Mouse (Mus musculus): ENCODE measurements around the gene Smu1. TPM values are rescaled to one million over a fixed set of nuclear protein-coding genes. Genes with fewer than 3 reads are reported as not detected.

Smu1 gene
- polyA plus RNA-seq, 1 experiment: 23.7 TPM

DNA sequence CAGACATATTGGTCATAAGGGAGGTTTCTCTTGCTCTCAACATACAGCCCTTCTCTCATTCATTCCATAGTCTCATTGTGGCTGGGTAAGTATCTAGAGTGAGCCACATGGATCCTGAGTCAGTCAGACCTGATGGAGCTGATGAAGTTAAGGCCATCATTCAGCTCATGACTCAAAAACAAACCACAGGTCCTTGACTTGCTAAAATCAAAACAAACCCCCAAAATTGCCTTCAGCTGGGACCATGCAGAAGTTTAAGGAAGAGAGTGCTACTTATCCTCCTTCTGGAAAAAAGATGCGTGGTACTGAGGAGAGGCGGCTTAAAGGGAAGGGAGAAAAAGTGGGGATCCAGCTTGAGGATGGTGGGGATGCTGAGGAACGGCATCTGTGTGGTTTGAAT, 38.0 kb upstream of the Smu1 start:
- Histone ChIP-seq H3K27me3 (ENCODE audit: control insufficient read depth, insufficient read depth, low read length) (no peaks in the 10 kb centered on the region), H3K36me3 (ENCODE audit: control insufficient read depth, insufficient read depth, low read length) (no peaks in the 10 kb centered on the region), H3K4me1 (ENCODE audit: control insufficient read depth, insufficient read depth, low read length) (no peaks in the 10 kb centered on the region), H3K27ac (ENCODE audit: control insufficient read depth, insufficient read depth, low read depth, low read length) (no peak overlapping the region), H3K4me3 (ENCODE audit: control insufficient read depth, low read depth, low read length) (no peak overlapping the region)
- TF ChIP-seq POLR2A (IDR thresholded peaks at IDR 0.05; ENCODE audit: control insufficient read depth, low read depth, low read length): no peak
- no peak for TF ChIP-seq CTCF (IDR thresholded peaks at IDR 0.05; ENCODE audit: control insufficient read depth, insufficient read depth, insufficient replicate concordance, low read depth, low read length)

- H3K27me3 ChIP-seq (ENCODE audit: control insufficient read depth, insufficient read depth, low read length): no peaks in the 10 kb centered on the region
- H3K27ac ChIP-seq (ENCODE audit: control insufficient read depth, insufficient read depth, low read depth, low read length): no peak overlapping the region
- H3K4me1 ChIP-seq (ENCODE audit: control insufficient read depth, insufficient read depth, low read length): no peaks in the 10 kb centered on the region
- TF ChIP-seq CTCF (IDR thresholded peaks at IDR 0.05; ENCODE audit: control insufficient read depth, insufficient read depth, insufficient replicate concordance, low read depth, low read length) (no peak), POLR2A (IDR thresholded peaks at IDR 0.05; ENCODE audit: control insufficient read depth, low read depth, low read length) (no peak)
- H3K36me3 ChIP-seq (ENCODE audit: control insufficient read depth, insufficient read depth, low read length): no peaks in the 10 kb centered on the region
- H3K4me3 ChIP-seq (ENCODE audit: control insufficient read depth, low read depth, low read length): no peak overlapping the region
Measured at GRCm38 (mm10) chr4:40794320-40794719, 36.6 kb upstream of the Smu1 start.

- Histone ChIP-seq H3K27me3 (ENCODE audit: control insufficient read depth, insufficient read depth, low read length) (no peaks in the 10 kb centered on the region), H3K27ac (ENCODE audit: control insufficient read depth, insufficient read depth, low read depth, low read length) (no peak overlapping the region), H3K36me3 (ENCODE audit: control insufficient read depth, insufficient read depth, low read length) (no peaks in the 10 kb centered on the region), H3K4me1 (ENCODE audit: control insufficient read depth, insufficient read depth, low read length) (no peaks in the 10 kb centered on the region), H3K4me3 (ENCODE audit: control insufficient read depth, low read depth, low read length) (no peak overlapping the region)
- TF ChIP-seq POLR2A (IDR thresholded peaks at IDR 0.05; ENCODE audit: control insufficient read depth, low read depth, low read length) (no peak), CTCF (IDR thresholded peaks at IDR 0.05; ENCODE audit: control insufficient read depth, insufficient read depth, insufficient replicate concordance, low read depth, low read length) (no peak)
Measured at GRCm38 (mm10) chr4:40791176-40791575, 33.5 kb upstream of the Smu1 start.

GRCm38 (mm10) chr4:40786578-40786977, 28.9 kb upstream of the Smu1 start:
- Histone ChIP-seq H3K27ac (ENCODE audit: control insufficient read depth, insufficient read depth, low read depth, low read length) (no peak overlapping the region), H3K36me3 (ENCODE audit: control insufficient read depth, insufficient read depth, low read length) (no peaks in the 10 kb centered on the region), H3K27me3 (ENCODE audit: control insufficient read depth, insufficient read depth, low read length) (no peaks in the 10 kb centered on the region), H3K4me3 (ENCODE audit: control insufficient read depth, low read depth, low read length) (no peak overlapping the region), H3K4me1 (ENCODE audit: control insufficient read depth, insufficient read depth, low read length) (peaks cover 5% of the 10 kb centered on the region; the same call in 1 of the 2 replicates)
- no peak for TF ChIP-seq POLR2A (IDR thresholded peaks at IDR 0.05; ENCODE audit: control insufficient read depth, low read depth, low read length)
- no peak for TF ChIP-seq CTCF (IDR thresholded peaks at IDR 0.05; ENCODE audit: control insufficient read depth, insufficient read depth, insufficient replicate concordance, low read depth, low read length)

DNA sequence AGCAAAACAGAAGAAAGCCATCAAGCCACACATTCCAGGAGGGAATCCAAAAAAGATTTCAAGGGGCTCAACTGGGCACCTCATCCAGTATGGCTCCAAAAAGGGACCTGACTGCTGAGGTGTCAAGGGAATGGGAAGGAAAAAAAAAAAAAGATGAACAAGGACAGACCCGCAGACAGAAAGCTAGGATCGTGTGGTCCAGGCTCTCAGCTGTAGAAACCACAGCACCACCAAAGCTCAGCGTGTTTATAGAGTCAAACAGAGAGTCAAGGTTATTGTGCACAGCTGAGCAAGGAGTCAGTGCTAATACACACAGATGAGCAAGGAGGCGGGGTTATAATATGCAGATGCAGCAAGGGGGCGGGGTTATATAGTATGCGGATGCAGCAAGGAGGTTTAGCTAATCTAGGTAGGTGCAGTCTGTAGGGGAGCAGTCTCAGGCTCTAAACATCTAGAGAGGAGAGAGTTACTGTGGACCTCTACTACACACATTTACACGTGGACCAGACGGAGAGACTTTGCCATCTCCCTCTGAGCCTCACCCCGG, 28.0 kb upstream of the Smu1 start:
- H3K27me3 ChIP-seq (ENCODE audit: control insufficient read depth, insufficient read depth, low read length): no peaks in the 10 kb centered on the region
- H3K27ac ChIP-seq (ENCODE audit: control insufficient read depth, insufficient read depth, low read depth, low read length): no peak overlapping the region
- TF ChIP-seq CTCF (IDR thresholded peaks at IDR 0.05; ENCODE audit: control insufficient read depth, insufficient read depth, insufficient replicate concordance, low read depth, low read length): no peak
- no peak for TF ChIP-seq POLR2A (IDR thresholded peaks at IDR 0.05; ENCODE audit: control insufficient read depth, low read depth, low read length)
- H3K36me3 ChIP-seq (ENCODE audit: control insufficient read depth, insufficient read depth, low read length): no peaks in the 10 kb centered on the region
- H3K4me1 ChIP-seq (ENCODE audit: control insufficient read depth, insufficient read depth, low read length): peaks cover 5% of the 10 kb centered on the region; the same call in 1 of the 2 replicates
- no peak overlapping the region; the same call in 1 of the 2 replicates for H3K4me3 ChIP-seq (ENCODE audit: control insufficient read depth, low read depth, low read length)

DNA sequence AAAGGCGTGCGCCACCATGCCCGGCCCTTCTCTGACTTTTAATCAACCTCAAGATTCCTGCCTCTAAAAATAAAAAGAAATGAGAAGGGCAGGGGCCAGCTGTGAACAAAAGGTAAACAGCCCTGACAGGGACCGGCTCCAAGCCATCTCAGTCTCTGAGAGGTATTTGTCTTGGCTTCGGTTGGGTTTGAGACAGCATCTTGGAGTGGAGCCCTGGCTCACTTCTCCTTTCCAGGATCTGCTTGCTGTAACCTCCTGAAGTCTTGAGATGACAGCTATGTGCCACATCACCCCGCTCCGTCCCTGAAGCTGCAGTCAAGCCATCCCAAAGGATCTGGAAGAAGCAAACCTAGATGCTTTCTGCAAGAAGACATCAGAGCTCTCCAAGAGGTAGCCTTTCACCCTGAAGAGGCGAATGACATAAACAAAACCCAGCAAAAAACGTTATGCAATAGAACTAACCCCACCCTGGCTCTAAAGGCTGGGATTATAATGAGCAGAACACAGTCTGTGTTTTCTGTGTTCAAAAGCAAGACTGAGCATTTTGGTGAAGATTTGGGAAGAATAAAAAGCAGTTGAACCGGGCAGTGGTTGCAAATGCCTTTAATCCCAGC, 26.9 kb upstream of the Smu1 start:
- Histone ChIP-seq H3K4me1 (ENCODE audit: control insufficient read depth, insufficient read depth, low read length) (peaks cover 5% of the 10 kb centered on the region; the same call in 1 of the 2 replicates), H3K27me3 (ENCODE audit: control insufficient read depth, insufficient read depth, low read length) (no peaks in the 10 kb centered on the region), H3K4me3 (ENCODE audit: control insufficient read depth, low read depth, low read length) (no peak overlapping the region), H3K27ac (ENCODE audit: control insufficient read depth, insufficient read depth, low read depth, low read length) (no peak overlapping the region), H3K36me3 (ENCODE audit: control insufficient read depth, insufficient read depth, low read length) (no peaks in the 10 kb centered on the region)
- no peak for TF ChIP-seq CTCF (IDR thresholded peaks at IDR 0.05; ENCODE audit: control insufficient read depth, insufficient read depth, insufficient replicate concordance, low read depth, low read length)
- no peak for TF ChIP-seq POLR2A (IDR thresholded peaks at IDR 0.05; ENCODE audit: control insufficient read depth, low read depth, low read length)

DNA sequence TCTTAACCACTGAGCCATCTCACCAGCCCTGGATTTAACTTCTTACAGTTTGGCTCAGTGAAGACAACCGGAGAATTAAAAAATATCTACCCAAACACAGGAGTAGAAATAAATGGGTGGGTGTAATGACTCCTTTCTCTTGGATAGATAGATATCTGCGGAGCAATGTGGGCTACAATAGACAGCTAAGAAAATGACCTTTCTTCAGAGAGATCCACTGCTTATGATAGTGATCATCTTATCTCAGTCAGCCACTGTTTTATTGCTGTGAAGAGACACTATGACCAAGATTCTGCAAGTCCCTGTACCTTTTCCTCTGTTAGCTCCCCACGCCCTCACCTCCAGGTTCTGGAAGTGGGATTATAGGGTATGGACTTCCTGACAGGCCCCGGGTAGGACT, 25.3 kb upstream of the Smu1 start:
- no peaks in the 10 kb centered on the region for H3K36me3 ChIP-seq (ENCODE audit: control insufficient read depth, insufficient read depth, low read length)
- no peaks in the 10 kb centered on the region for H3K27me3 ChIP-seq (ENCODE audit: control insufficient read depth, insufficient read depth, low read length)
- H3K27ac ChIP-seq (ENCODE audit: control insufficient read depth, insufficient read depth, low read depth, low read length): no peak overlapping the region

More for the DNA sequence above, 25.3 kb upstream of the Smu1 start:
- H3K4me1 ChIP-seq (ENCODE audit: control insufficient read depth, insufficient read depth, low read length): peaks cover 5% of the 10 kb centered on the region; the same call in 1 of the 2 replicates
- no peak overlapping the region for H3K4me3 ChIP-seq (ENCODE audit: control insufficient read depth, low read depth, low read length)
- no peak for TF ChIP-seq CTCF (IDR thresholded peaks at IDR 0.05; ENCODE audit: control insufficient read depth, insufficient read depth, insufficient replicate concordance, low read depth, low read length)
- TF ChIP-seq POLR2A (IDR thresholded peaks at IDR 0.05; ENCODE audit: control insufficient read depth, low read depth, low read length): no peak

Data from testis, adult 2 months (tissue).